ENCODE assay signal across 8 mouse cellular contexts in the genomic region with DNA sequence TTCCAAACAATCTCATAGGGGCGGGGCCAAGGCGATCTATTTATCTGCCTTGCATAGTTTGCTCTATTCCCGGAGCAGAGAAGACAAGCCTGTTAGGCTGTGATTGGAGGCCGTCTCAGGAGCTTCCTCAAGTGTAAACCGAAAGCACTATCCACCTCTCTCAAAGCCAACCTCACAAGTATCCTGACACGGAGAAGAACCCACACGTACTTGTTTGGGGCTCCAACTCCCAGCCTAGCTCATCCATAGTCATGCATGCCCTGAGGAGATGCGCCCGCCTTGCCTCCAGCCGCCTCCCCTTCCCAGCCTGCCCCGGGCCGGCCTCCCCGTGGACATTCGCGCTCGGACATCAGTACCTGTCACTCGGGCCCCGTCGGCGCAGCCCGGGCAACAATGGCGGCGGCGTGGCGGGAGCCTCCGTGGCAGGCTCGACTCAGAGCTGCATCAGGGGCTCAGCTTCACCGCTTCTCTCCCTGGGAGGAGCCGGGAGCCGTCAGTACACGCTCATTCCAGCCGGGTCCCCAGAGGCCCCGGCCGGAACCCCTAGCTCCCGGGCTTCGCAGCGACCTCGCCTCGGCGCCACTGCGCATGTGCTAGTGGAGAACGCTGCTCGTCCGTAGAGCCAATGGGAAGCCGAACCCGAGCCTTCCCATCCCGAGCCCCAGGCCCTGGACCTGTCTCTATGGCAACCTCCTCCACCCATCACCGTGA. TPM values are rescaled to one million over a fixed set of nuclear protein-coding genes. Genes with fewer than 3 reads are reported as not detected.
DNase-seq lines count a peak whose midpoint lies in the region; ATAC-seq lines count a peak whose summit lies in the region.

A gene (minus strand): TSS at position 595 of the 711 bp plus-strand sequence.

- peaks cover 16% of the 10 kb centered on the region for H3K4me1 ChIP-seq in forebrain, embryonic 16.5 days (replicated peaks; ENCODE audit: control insufficient read depth, insufficient read depth, low read length)
- peaks cover 23% of the 10 kb centered on the region for H3K4me1 ChIP-seq in neural tube, embryonic 15.5 days

- H3K36me3 ChIP-seq in forebrain, embryonic 16.5 days (ENCODE audit: control insufficient read depth, insufficient read depth) = peaks cover 4% of the 10 kb centered on the region; the same call in 1 of the 2 replicates
- peaks cover 16% of the 10 kb centered on the region for H3K36me3 ChIP-seq in neural tube, embryonic 15.5 days

- intact Hi-C loops in heart, postnatal 36 days (cut with DNase I) = no loop called here

- peak; percentile 83 to 88 for DNase-seq in heart, postnatal 36 days
- peak; percentile 91 to 95 for DNase-seq in layer of hippocampus, adult 18-20 months (ENCODE audit: low spot score in 2 of 2)
- DNase-seq in lung, adult 18-20 months = peak; percentile 83 to 87
- DNase-seq in testis, postnatal 10 days (ENCODE audit: low spot score) = peak; percentile 87

- no peaks in the 10 kb centered on the region for H3K27me3 ChIP-seq in forebrain, embryonic 16.5 days (replicated peaks; ENCODE audit: control insufficient read depth, insufficient read depth, low read length)
- no peaks in the 10 kb centered on the region for H3K27me3 ChIP-seq in neural tube, embryonic 15.5 days (replicated peaks)

- under 1% methylated on average over 48 of the region's 48 CpGs for WGBS in forebrain, embryonic 16.5 days
- WGBS in neural tube, embryonic 15.5 days = under 1% methylated on average over 48 of the region's 48 CpGs

- peak within 1 kb of the TSS; percentile 78 for H3K4me2 ChIP-seq in forebrain, embryonic 16.5 days (ENCODE audit: low read length)
- peak within 1 kb of the TSS; percentile 67 for H3K4me2 ChIP-seq in neural tube, embryonic 15.5 days

- H3K4me3 ChIP-seq in forebrain, embryonic 16.5 days (replicated peaks; ENCODE audit: low read length) = peak within 1 kb of the TSS; percentile 92
- H3K4me3 ChIP-seq in neural tube, embryonic 15.5 days (replicated peaks) = peak within 1 kb of the TSS; percentile 80

- ATAC-seq in CD4-positive, CD25-positive, alpha-beta regulatory T cell, adult 4 months = peak; percentile 94
- peak; percentile 100 for ATAC-seq in cerebellum, adult (ENCODE audit: insufficient number of reproducible peaks, low FRiP score, low TSS enrichment)
- peak; percentile 100 for ATAC-seq in forebrain, embryonic 16.5 days
- ATAC-seq in neural tube, embryonic 15.5 days (ENCODE audit: low FRiP score) = peak; percentile 99

- peak within 1 kb of the TSS; percentile 96 for H3K9ac ChIP-seq in forebrain, embryonic 16.5 days (replicated peaks; ENCODE audit: low read depth, low read length)
- peak within 1 kb of the TSS; percentile 72 for H3K9ac ChIP-seq in neural tube, embryonic 15.5 days (replicated peaks)

- no peaks in the 10 kb centered on the region for H3K9me3 ChIP-seq in forebrain, embryonic 16.5 days (ENCODE audit: control insufficient read depth, low read length)
- H3K9me3 ChIP-seq in neural tube, embryonic 15.5 days (replicated peaks) = no peaks in the 10 kb centered on the region

- H3K27ac ChIP-seq in forebrain, embryonic 16.5 days (ENCODE audit: low read length) = peak within 1 kb of the TSS; percentile 87
- peak within 1 kb of the TSS; percentile 90 for H3K27ac ChIP-seq in neural tube, embryonic 15.5 days (replicated peaks)

RNA-seq across cellular contexts. Expression of the gene that starts here (rescaled TPM):
- 10 to 100 TPM; 16.9 to 20.4 TPM for polyA plus RNA-seq in CD4-positive, CD25-positive, alpha-beta regulatory T cell, adult 4 months (2017; shearing (Covaris generic))
- 27.1 and 29.0 TPM in 2 replicates for polyA plus RNA-seq in forebrain, embryonic 16.5 days (2015; fragmentation: Nextera tagmentation; extraction: Ambion mirVana)
- 1 to 10 TPM; 2.0 to 2.6 TPM for total RNA-seq in heart, postnatal 36 days (2021)
- total RNA-seq in layer of hippocampus, adult 18-20 months (2021) = 10 to 100 TPM; 15.1 to 16.0 TPM
- polyA plus RNA-seq in neural tube, embryonic 15.5 days (2015; fragmentation: Nextera tagmentation; extraction: Ambion mirVana) = 16.5 and 18.0 TPM in 2 replicates

Comparison
In these comparisons a context has a peak if more than half of its experiments do, and no peak if none do; other contexts are left out.
1. Peak in every context shown above with its lines: DNase-seq, ATAC-seq, H3K4me3 ChIP-seq and H3K27ac ChIP-seq.
2. RNA of the gene that starts here (total RNA-seq): 15.1 to 16.0 TPM in layer of hippocampus, adult 18-20 months; 2.0 to 2.6 TPM in heart, postnatal 36 days; every median in the first group is over 4 times any median in the second.